Mouse (Mus musculus) urinary bladder, postnatal 10 days (tissue): ENCODE data around the gene Pfn3.

Experiments
- DNase-seq: peaks from one replicate; pipeline ENCODE4 v3.0.0; 2022; ENCODE audit warnings: low spot score

The Pfn3 gene

GRCm38 (mm10) chr13:55430566-55430965 lies 15.5 kb upstream of the Pfn3 start:
- no peak for DNase-seq

- no peak for DNase-seq
Observed at GRCm38 (mm10) chr13:55429226-55429888, 14.3 kb upstream of the Pfn3 start.

GRCm38 (mm10) chr13:55426613-55427012 lies 11.6 kb upstream of the Pfn3 start, which contains the start of gene F12:
Gene F12 (minus strand): TSS chr13:55426793.
- no peak for DNase-seq

- DNase-seq = no peak
Observed at GRCm38 (mm10) chr13:55420933-55421800, 6.1 kb upstream of the Pfn3 start.

GRCm38 (mm10) chr13:55420018-55420932 lies 5.2 kb upstream of the Pfn3 start:
- DNase-seq = no peak

GRCm38 (mm10) chr13:55419142-55419541 lies 4.1 kb upstream of the Pfn3 start:
- DNase-seq = no peak

GRCm38 (mm10) chr13:55418004-55418403 lies 3.0 kb upstream of the Pfn3 start:
- DNase-seq = peak; percentile 68

GRCm38 (mm10) chr13:55413333-55413732 lies 1.7 kb downstream of the Pfn3 start:
- no peak for DNase-seq

GRCm38 (mm10) chr13:55412643-55413307 lies 2.3 kb downstream of the Pfn3 start:
- no peak for DNase-seq

- no peak for DNase-seq
Observed at GRCm38 (mm10) chr13:55411826-55412225, 3.2 kb downstream of the Pfn3 start.

- no peak for DNase-seq
Observed at GRCm38 (mm10) chr13:55408546-55409120, 6.4 kb downstream of the Pfn3 start.

GRCm38 (mm10) chr13:55407341-55407740 lies 7.7 kb downstream of the Pfn3 start:
- no peak for DNase-seq

- DNase-seq = no peak
Observed at GRCm38 (mm10) chr13:55405783-55406390, 9.1 kb downstream of the Pfn3 start.

GRCm38 (mm10) chr13:55404853-55405782 lies 9.9 kb downstream of the Pfn3 start:
- peak; percentile 42 for DNase-seq

- DNase-seq = no peak
Observed at GRCm38 (mm10) chr13:55403935-55404852, 10.8 kb downstream of the Pfn3 start.

- DNase-seq = no peak
Observed at GRCm38 (mm10) chr13:55403266-55403665, 11.8 kb downstream of the Pfn3 start.

- DNase-seq = no peak
Observed at GRCm38 (mm10) chr13:55400039-55400346, 15.0 kb downstream of the Pfn3 start.

- DNase-seq = no peak
Observed at GRCm38 (mm10) chr13:55399300-55400038, 15.6 kb downstream of the Pfn3 start.
